Mouse (Mus musculus) hematopoietic stem cell, adult 5-6 weeks (primary cell): Measurements from ENCODE around the gene Slc30a2. TPM values are rescaled to one million over a fixed set of nuclear protein-coding genes. Genes with fewer than 3 reads are reported as not detected.

Experiments used
- ATAC-seq, 2 experiments: fragments of 125-278 bp in 1 of 2; replicated peaks in 1 of 2; 2 replicates each; pipeline ENCODE4 v1.8.0; 2016 to 2017; ENCODE audit warnings: inconsistent platforms in 2 of 2, mild to moderate bottlenecking in 2 of 2, moderate number of reproducible peaks in 2 of 2, low read depth in 1 of 2, moderate TSS enrichment in 1 of 2; ENCODE audit not compliant: low FRiP score in 2 of 2, poor library complexity in 2 of 2, severe bottlenecking in 2 of 2, insufficient read depth in 1 of 2, low TSS enrichment in 1 of 2
- total RNA-seq: library from RNA; stranded (forward); fragments of 172-1452, 232-1000 nt; gene quantifications from 2 replicates; pipeline ENCODE4 v1.2.3, GENCODE M21; 2017

Gene Slc30a2
- total RNA-seq, 1 experiment from 2014 or later = not detected

- no peak for ATAC-seq
Observed at GRCm38 (mm10) chr4:134351329-134352260, 8.6 kb downstream of the Slc30a2 start.

- ATAC-seq = no peak
Observed at GRCm38 (mm10) chr4:134352261-134352707, 9.3 kb downstream of the Slc30a2 start.

GRCm38 (mm10) chr4:134352929-134353328 is 9.9 kb downstream of the Slc30a2 start:
- no peak for ATAC-seq

GRCm38 (mm10) chr4:134353527-134354409 is 10.8 kb downstream of the Slc30a2 start:
- ATAC-seq = no peak

- no peak for ATAC-seq
Observed at GRCm38 (mm10) chr4:134355841-134356452, 13.0 kb downstream of the Slc30a2 start.

- ATAC-seq = no peak; a peak in 1 of 4 replicates
Observed at GRCm38 (mm10) chr4:134356591-134357460, 13.8 kb downstream of the Slc30a2 start.

GRCm38 (mm10) chr4:134357461-134357771 is 14.4 kb downstream of the Slc30a2 start:
- no peak for ATAC-seq

GRCm38 (mm10) chr4:134359649-134360048 is 16.7 kb downstream of the Slc30a2 start:
- ATAC-seq = no peak

- peak; percentile 37 to 46; a peak in 3 of 4 replicates for ATAC-seq
Observed at GRCm38 (mm10) chr4:134361215-134361614, 18.2 kb downstream of the Slc30a2 start.

- ATAC-seq = 0 out of 4 replicates have a peak, but pooled peaks of 1 of the 2 experiments have one; percentile 1
Observed at GRCm38 (mm10) chr4:134362124-134362523, 19.1 kb downstream of the Slc30a2 start.

GRCm38 (mm10) chr4:134362586-134362985 is 19.6 kb downstream of the Slc30a2 start:
- ATAC-seq = peak; percentile 66 to 82

- 0 out of 4 replicates have a peak, but pooled peaks have one; percentile 8 to 9 for ATAC-seq
Observed at GRCm38 (mm10) chr4:134365280-134365679, 22.3 kb downstream of the Slc30a2 start.

- ATAC-seq = peak; percentile 5 to 40; a peak in 2 of 4 replicates
Observed at GRCm38 (mm10) chr4:134370649-134371221, 27.8 kb downstream of the Slc30a2 start.

GRCm38 (mm10) chr4:134371316-134371855 is 28.4 kb downstream of the Slc30a2 start:
- no peak for ATAC-seq

GRCm38 (mm10) chr4:134372294-134372747 is 29.3 kb downstream of the Slc30a2 start:
- ATAC-seq = peak; percentile 85

GRCm38 (mm10) chr4:134373295-134373694 is 30.3 kb downstream of the Slc30a2 start:
- no peak for ATAC-seq
